Mouse (Mus musculus) large intestine, adult 2 months (tissue): ENCODE data around the gene Scube1. TPM values are rescaled to one million over a fixed set of nuclear protein-coding genes. Genes with fewer than 3 reads are reported as not detected.

Experiments
- DNase-seq: peaks from one replicate; pipeline ENCODE4 v3.0.0-alpha.2; 2012; ENCODE audit warnings: low read depth, low spot score
- WGBS: fragments of 180-500 bp; shearing (Covaris S2); methylation state at CpG from one replicate; pipeline ENCODE4 v1.1.7; 2018; 5-methylcytosine and 5-hydroxymethylcytosine counted together
- polyA plus RNA-seq: library from polyadenylated mRNA; depleted of rRNA; stranded (reverse); fragments of >200 nt; gene quantifications from 2 replicates; pipeline ENCODE4 v1.2.3, GENCODE M21; 2012

The Scube1 gene
- polyA plus RNA-seq, 1 experiment: 8.3 TPM

- 90% methylated on average over 11 of the region's 11 CpGs for WGBS
- DNase-seq: no peak
These were observed 118.6 kb downstream of the Scube1 start for GRCm38 (mm10) chr15:83606216-83606615.

GRCm38 (mm10) chr15:83603426-83603825 lies 121.4 kb downstream of the Scube1 start:
- no peak for DNase-seq
- 96% methylated on average over 7 of the region's 7 CpGs for WGBS

GRCm38 (mm10) chr15:83603046-83603396 lies 121.8 kb downstream of the Scube1 start:
- WGBS: 100% methylated on average over 1 of the region's 1 CpGs
- DNase-seq: no peak

- DNase-seq: no peak
- WGBS: 62% methylated on average over 13 of the region's 13 CpGs
These were observed 122.3 kb downstream of the Scube1 start for GRCm38 (mm10) chr15:83602372-83603045.

GRCm38 (mm10) chr15:83601185-83601584 lies 123.6 kb downstream of the Scube1 start:
- no peak for DNase-seq
- WGBS: 73% methylated on average over 4 of the region's 4 CpGs

- 88% methylated on average over 4 of the region's 4 CpGs for WGBS
These were observed 128.0 kb downstream of the Scube1 start for GRCm38 (mm10) chr15:83596833-83597232.

GRCm38 (mm10) chr15:83595364-83595711 lies 129.5 kb downstream of the Scube1 start:
- WGBS: 24% methylated on average over 7 of the region's 7 CpGs
- DNase-seq: no peak

More at GRCm38 (mm10) chr15:83596833-83597232, 128.0 kb downstream of the Scube1 start:
- no peak for DNase-seq

DNA sequence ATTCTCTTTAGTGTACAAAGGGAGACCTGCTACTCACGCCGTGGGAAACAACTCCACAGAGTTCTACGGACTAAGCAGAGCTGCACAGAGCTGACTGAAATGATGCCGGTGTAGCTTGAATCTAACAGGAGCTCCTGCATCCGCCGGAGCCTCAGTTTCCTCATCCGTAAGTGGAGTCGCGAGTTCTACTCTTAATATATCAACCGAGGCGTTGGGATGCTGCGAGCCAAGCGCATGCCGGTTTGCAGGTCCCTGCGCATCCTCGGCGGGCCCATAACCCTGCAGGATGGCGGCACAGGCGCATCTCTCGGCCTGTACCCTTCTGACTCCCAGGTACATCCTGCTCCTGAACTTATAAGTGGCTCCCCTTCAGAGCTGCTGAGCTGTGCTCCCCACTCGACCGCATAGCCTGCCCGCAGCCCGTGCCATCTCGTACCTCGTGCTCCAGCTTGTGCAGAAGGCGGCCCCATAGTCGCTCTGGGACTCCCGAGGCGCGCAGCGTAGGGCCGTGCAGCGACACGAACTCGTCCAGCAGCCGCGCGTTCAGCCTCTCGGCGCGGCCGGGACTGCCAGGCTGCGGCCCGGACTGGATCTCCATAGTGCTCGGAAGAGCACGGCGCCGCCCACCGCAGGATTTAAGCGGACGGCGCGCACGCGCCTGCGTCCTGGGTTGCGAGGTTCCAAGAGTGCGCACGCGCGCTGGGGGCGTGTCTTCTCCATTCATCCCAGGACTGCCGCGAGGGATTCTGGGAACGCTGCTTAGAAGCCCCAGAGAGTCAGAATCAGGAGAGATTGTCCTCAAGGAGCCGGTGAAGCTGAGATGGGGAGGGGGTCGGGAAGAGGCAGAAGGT lies 130.1 kb downstream of the Scube1 start, which contains the start of gene Ttll12:
Gene Ttll12, minus strand, starts transcription at position 645 of the 851 bp plus-strand sequence.
- peak; percentile 91 for DNase-seq
- WGBS: under 1% methylated on average over 68 of the region's 68 CpGs

- DNase-seq: no peak
- WGBS: 15% methylated on average over 19 of the region's 19 CpGs
These were observed 130.9 kb downstream of the Scube1 start for GRCm38 (mm10) chr15:83593702-83594512.

DNA sequence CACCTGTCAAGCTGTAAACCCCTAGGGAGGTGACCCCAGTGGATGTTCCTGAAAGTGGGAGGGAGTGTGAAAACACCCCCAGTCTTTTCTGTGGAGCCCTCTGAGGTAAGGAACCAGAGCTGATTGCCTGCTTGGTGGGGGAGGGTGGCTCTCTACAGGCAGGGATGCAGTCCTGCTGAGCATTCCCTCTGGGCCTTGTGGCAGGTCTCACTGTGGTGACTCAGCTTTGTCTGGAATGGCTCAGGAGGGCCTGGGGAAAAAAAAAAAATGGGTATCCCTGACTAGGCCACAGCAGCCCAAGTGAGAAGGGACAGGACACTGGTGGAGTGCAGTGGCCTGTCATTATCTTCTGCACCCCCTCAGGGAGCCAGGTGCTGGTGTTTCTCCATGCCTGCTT lies 131.6 kb downstream of the Scube1 start:
- no peak for DNase-seq

- 69% methylated on average over 8 of the region's 8 CpGs for WGBS
- DNase-seq: no peak
These were observed 132.3 kb downstream of the Scube1 start for GRCm38 (mm10) chr15:83592260-83593188.

DNA sequence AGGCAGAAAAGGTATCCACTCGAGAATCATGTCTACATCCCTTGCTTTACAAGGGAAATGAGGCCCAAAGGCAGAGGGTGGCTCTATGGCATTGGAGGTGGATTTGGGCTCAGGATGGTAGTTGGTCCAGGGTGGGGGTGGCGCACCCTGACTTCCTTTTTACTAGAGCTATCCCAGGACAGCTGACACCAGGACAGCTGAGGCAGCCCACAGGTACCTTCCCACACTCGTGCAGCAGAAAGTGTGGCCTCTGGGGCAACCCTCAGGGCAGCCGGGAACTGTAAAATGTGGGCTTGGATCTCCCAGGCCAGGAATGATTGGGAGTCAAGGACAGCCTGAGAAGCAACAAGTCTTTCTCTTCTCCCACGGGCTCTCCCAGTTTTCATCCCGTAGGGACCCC lies 133.1 kb downstream of the Scube1 start:
- 87% methylated on average over 6 of the region's 6 CpGs for WGBS
- no peak for DNase-seq

DNA sequence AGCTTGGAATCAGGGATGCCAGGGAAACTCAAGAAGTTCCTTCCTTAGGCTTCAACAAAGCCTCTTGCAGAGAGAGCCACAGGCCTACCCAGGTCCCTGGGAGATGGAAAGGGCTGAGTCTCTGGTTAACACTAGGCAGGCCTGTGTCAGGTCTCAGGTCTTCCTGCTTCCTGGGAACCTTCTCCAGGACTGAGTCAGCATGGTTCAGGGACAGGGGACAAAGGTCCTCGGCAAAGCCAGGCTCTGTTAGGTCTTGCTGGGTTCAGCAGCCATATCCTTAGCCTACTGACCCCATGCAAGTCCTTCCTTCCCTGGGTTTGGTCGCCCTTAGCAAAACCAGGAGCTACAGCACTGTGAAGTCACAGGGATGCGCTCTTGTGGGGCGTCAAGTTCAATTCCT lies 134.0 kb downstream of the Scube1 start:
- DNase-seq: no peak
- WGBS: 77% methylated on average over 4 of the region's 4 CpGs

- WGBS: 90% methylated on average over 6 of the region's 6 CpGs
- DNase-seq: no peak
These were observed 140.0 kb downstream of the Scube1 start for GRCm38 (mm10) chr15:83584741-83585220.

- WGBS: 68% methylated on average over 8 of the region's 8 CpGs
- no peak for DNase-seq
These were observed 141.2 kb downstream of the Scube1 start for GRCm38 (mm10) chr15:83583419-83584156.

GRCm38 (mm10) chr15:83582931-83583330 lies 141.9 kb downstream of the Scube1 start:
- WGBS: 83% methylated on average over 4 of the region's 4 CpGs
- no peak for DNase-seq

- no peak for DNase-seq
- WGBS: 89% methylated on average over 9 of the region's 9 CpGs
These were observed 148.2 kb downstream of the Scube1 start for GRCm38 (mm10) chr15:83576651-83577050.

DNA sequence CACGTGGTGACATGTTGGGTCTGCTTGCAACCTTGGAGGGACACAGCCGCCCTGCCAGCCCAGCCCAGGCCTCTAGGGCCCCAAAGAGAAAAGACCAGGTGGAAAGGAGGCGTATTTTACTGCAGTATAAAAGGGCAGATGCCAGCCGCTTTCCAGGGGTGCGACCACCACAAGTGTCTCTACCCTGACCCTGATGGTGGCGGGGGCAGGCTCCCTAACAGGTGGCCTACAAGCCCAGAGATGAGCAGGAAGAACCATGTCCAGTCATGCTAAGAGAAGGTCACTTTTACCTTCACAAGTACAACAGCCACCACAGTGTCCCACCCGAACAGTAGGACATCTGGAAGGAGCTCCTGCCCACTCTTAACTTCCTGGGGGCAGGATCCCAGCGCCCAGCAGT lies 149.3 kb downstream of the Scube1 start:
- no peak for DNase-seq

More for the DNA sequence above, 149.3 kb downstream of the Scube1 start:
- WGBS: 91% methylated on average over 8 of the region's 8 CpGs
